Mouse (Mus musculus) right cerebral cortex, adult 2 months (tissue): ENCODE data around the gene Gm7168.
"Not testable (repeated sequence)": the region's sequence is repeated elsewhere in the genome, so short reads cannot be mapped to it uniquely, and the experiment has no call there.

Experiments used
- DNase-seq, 2 experiments: peaks; one replicate each; pipeline ENCODE4 v3.0.0; 2021 to 2022; ENCODE audit warnings: low spot score in 2 of 2

Gm7168 gene

GRCm38 (mm10) chr17:13948073-13948472 is at the start of gene Gm7168:
Gene Gm7168, plus strand, starts transcription at chr17:13948373.
- not testable (repeated sequence) for DNase-seq

GRCm38 (mm10) chr17:13898838-13899237 is 49.3 kb upstream of the Gm7168 start:
- no peak for DNase-seq

- DNase-seq = no peak
These were observed 48.9 kb upstream of the Gm7168 start for GRCm38 (mm10) chr17:13899241-13899640.

DNA sequence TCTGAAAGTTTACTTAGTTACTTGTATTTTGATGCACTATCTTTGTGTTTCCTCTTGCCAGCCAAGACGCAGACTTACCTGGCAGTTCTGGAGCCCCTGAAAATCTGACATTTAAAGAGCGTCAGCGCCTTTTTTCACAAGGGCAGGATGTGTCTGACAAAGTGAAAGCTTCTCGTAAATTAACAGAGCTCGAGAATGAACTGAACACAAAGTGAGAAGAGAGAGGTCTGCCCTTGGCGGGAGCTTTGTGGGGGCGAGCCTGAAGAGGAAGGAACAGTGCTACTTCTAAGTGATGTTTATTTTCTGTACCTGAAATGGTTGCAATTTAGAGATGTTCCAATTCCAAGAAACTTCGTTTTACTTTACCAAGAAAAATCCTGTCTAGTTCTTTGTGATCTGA is 44.4 kb upstream of the Gm7168 start:
- no peak for DNase-seq

GRCm38 (mm10) chr17:13907082-13907481 is 41.1 kb upstream of the Gm7168 start:
- no peak for DNase-seq

DNA sequence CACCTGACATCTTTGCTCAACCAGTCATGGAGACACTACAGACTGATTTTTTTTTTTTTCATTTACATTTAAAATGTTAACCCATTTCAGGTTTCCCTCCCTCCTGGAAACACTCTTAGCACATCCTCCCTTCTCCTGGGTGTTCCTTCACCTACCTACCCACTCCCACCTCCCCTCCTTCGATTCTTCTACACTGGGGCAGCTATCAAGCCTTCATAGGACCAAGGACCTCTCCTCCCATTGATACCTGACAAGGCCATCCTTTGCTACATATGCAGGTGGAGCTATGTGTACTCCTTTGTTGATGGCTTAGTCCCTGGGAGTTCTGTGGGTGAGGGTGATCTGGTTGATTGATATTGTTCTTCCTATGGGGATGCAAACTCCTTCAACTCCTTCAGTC is 40.5 kb upstream of the Gm7168 start:
- no peak for DNase-seq

DNA sequence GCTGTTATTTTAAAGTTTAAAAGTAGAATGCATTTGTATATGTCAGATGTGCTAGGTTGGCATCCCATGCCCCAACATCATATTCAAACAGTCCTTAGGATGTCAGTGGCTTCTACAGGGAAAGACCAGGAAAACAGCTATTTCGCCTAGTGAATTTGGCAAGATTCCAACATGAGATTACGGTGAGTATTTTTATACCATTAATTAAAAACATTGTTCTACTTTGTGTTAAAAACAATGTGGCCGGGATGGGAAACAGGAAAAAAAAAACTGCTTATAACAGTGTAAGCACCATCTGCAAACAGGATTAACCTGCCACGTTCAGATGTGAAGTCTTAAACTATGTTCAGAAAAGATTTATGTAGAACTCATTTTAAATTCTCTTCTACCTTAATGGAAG is 34.2 kb upstream of the Gm7168 start:
- DNase-seq = no peak

- DNase-seq = no peak
These were observed 33.6 kb upstream of the Gm7168 start for GRCm38 (mm10) chr17:13914531-13914930.

DNA sequence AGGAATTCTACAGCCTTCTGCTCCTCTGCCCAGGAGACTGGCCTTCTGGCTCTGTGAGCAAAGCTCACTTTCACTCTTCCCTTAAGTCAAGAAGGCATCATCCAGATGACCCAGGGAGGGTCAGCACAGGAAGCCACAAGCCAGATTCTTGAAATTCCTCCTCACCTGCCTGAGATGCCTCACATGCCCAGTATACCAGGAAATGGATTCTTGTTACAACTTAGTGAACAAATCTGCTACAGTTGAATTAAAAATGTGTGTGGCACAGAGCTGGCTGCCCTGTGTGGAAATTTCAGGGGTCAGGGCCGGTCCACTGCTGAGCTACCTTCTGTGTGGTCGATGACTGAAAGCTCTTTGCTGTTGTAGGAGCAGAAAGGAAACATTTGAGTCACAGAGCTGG is 27.4 kb upstream of the Gm7168 start:
- DNase-seq = no peak

DNA sequence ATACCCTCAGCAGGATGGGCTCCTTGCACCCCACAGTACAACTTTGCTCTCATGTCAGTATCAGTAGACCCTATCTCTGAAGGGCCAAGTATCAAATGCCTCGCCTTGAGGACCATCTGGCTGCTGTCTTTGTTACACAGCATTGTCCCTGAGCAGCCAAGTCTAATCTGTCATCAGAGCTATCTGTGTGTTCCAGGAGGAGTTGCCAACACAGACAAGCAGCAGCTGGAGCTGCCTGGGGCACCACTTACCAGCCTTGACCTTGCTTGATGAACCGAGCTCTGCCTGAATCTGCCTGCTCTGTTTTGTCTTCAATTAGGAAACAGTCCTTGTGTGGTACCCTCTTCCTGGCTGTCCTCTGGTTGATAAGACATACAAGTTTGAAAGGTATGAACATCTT is 24.8 kb upstream of the Gm7168 start:
- DNase-seq = no peak

DNA sequence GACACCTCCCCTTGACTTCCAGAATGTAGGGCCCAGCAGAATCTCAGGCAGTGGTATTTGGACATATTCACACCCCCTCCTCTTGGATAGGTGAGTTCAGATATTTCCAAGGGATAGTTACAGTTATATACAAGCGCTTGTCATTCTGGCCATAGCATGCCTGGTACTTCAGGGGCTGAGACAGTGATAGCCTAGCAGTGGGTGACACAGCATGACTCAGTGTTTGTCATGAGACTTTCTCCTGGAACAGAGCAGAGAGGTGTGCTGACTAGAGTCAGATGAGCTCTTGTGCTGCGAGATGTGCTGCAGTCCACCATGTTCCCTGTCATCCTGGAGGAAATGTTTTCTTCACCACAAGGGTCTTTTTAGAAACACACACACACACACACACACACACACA is 23.6 kb upstream of the Gm7168 start:
- no peak for DNase-seq

DNA sequence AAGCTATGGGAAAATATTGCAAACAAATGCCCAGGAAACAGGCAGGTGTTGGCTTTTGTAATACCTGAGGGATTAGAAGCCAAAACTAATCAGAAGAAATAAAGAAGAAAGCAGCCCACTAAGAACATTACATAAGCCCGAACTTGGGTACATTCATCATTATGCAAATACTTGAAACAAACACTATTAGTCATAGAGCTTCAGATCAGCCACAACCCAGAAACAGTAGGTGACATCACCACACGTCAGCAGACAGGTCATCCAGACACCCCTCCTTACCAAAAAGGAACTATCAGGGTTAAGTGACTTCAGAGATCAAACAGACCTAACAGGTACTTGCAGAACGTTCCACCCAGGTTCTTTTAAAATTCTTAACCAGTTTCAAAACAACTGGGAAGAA is 22.2 kb upstream of the Gm7168 start:
- no peak for DNase-seq

DNA sequence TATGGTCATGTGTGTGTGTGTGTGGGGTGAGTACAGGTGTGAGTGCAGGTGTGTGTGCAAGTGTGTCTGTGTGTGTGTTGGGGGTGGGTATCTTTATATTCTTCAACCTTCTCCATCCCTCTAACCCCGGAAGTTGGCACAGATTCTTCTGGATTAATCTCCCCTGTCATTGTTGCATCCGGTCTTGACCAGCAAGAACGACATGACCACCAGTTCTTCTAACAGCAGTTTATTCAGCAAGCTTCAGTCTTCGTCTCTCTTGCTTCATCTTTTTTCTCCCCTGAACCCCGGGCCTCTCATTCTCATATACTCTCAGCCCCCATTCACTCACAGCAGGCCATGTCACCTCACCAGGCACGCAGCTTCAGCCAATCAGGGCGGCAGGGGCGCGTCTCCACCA is 17.8 kb upstream of the Gm7168 start:
- no peak for DNase-seq

- not testable (repeated sequence) for DNase-seq
These were observed 12.8 kb upstream of the Gm7168 start for GRCm38 (mm10) chr17:13935364-13935763.

DNA sequence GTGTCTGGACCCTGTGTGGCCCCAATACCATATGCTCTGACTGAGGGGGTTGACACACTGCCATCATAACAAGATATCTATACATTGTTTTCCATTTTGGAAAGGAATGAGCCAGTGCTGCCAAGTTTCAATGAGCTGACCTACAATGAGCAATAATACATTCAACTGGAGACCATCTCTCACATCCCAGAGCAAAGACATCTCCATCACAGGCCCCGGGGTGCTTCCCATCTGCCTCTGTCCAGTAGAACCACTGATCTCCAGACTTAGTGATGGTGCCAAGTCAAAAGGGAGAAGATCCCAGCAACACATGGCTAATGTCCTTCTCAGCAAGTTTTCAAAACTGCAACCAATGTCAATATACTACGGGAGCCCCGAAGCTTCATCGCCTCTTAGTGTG is 10.4 kb upstream of the Gm7168 start:
- DNase-seq = no peak

DNA sequence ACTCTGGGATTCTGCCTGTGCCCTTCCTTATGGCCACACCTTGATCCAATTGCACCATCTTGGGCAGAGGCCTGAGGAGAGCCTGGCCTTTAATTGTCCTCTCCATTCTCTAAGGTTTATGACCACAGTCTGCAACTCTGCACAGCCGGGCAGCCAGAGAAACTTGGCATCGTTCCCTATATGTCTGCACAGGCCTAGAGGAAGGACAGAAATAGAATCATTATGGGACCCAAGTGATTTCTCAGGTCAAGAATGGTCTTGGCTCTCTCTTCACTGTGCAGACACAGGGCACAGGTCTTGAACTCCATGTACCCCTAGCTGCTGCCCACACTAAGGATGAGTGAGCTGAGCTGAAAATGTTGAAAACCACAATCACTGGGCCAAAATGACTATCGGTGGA is 9.5 kb upstream of the Gm7168 start:
- DNase-seq = no peak

GRCm38 (mm10) chr17:13939231-13939630 is 8.9 kb upstream of the Gm7168 start:
- DNase-seq = not testable (repeated sequence)

GRCm38 (mm10) chr17:13940487-13940886 is 7.7 kb upstream of the Gm7168 start:
- no peak for DNase-seq

GRCm38 (mm10) chr17:13951570-13951969 is 3.4 kb downstream of the Gm7168 start:
- DNase-seq = not testable (repeated sequence)

GRCm38 (mm10) chr17:13958129-13958528 is 10.0 kb downstream of the Gm7168 start:
- DNase-seq = not testable (repeated sequence)

- DNase-seq = not testable (repeated sequence)
These were observed 14.1 kb downstream of the Gm7168 start for GRCm38 (mm10) chr17:13962245-13962644.

DNA sequence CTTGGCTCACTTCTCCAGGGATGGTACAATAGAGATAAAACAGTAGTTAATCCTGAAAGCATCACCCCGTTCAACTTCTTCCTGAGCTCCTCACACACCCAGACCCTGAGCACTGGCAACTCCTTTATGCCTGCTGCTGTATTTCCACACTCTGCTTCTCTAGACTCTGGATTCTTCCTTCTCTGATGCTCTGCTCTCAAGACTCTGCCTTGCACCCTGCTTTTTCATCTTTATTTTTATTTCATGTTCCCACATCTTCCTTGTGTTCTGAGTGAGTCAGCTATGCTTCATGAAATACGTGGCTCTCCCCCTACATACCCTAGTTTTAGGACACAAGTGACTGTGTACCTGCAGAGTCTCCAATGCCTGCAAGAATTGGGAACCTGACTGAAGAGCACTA is 16.9 kb downstream of the Gm7168 start:
- DNase-seq = not testable (repeated sequence)

DNA sequence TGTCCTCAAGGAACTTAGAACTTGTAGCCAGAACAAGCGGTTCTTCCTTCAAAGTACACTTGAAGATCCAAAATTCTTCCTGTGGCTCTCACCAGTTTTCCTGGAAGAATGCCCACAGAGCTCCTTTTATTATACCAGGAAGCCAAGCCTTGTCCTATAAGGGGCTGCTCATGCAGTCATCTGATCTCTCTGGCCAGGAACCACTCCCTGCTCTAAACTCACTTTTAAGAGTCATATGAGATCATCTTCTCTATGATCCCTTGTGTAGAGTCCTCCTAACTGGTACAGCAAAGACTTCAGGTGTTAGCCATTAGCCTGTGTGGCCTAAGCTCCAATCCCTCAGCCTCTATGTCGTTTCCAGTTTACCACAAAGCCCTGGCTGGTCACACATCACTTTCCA is 21.7 kb downstream of the Gm7168 start:
- not testable (repeated sequence) for DNase-seq

GRCm38 (mm10) chr17:13970796-13971195 is 22.6 kb downstream of the Gm7168 start:
- not testable (repeated sequence) for DNase-seq

DNA sequence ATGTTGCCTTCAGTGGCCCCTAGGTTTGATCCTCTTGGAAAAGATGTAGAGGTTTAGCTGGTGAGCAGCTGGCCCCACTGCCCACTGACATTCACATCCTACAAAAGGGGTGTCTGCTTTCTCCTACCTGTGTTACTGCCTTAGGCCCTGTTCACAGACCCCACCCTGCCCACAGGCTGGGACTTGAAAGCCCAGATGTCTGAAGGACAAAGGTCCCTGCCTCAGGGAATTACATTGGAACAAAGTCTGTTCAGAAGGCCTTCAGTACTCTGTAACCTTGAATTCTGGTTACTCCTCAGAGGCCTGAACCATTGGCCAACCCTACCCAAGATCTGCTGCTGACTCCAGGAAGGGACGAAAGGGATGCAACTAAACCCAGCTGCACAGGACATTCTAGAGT is 39.5 kb downstream of the Gm7168 start:
- DNase-seq = no peak
